Mouse (Mus musculus): ENCODE measurements at regions not wholly inside any gene's neighbourhood (a gene's known extent, or its start where the extent isn't known, plus 50 kb on each side); places are given as distances from the start of the nearest gene placed in this dataset.

GRCm38 (mm10) chr3:41368351-41369101, 187.0 kb upstream of the Jade1 start:
- ATAC-seq (replicated peaks; ENCODE audit: low FRiP score, poor library complexity, severe bottlenecking), result no peak

DNA sequence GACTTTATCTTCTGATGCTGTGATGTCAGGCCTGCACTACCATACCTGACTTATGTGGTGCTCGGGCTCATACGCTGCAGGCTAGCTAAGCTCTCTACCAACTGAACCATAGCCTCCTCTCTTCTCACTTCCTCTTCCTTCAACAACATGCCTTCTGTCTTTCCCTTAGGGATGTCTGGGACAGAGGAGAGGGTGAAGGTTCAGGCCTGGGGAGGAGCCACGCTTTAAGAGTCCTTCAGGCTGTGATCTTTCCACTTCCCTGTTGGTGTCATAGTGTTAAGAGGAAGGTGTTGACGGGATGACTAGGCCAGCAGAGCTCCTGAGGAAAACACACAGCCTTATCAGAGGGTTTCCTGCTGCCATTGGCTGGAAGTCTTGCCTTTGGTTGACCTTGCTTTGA, 188.8 kb upstream of the Jade1 start:
- ATAC-seq (replicated peaks; ENCODE audit: low FRiP score, poor library complexity, severe bottlenecking), result no peak

GRCm38 (mm10) chr3:41366264-41366663, 189.3 kb upstream of the Jade1 start:
- no peak for ATAC-seq (replicated peaks; ENCODE audit: low FRiP score, poor library complexity, severe bottlenecking)

GRCm38 (mm10) chr3:41365145-41365830, 190.2 kb upstream of the Jade1 start:
- no peak for ATAC-seq (replicated peaks; ENCODE audit: low FRiP score, poor library complexity, severe bottlenecking)

DNA sequence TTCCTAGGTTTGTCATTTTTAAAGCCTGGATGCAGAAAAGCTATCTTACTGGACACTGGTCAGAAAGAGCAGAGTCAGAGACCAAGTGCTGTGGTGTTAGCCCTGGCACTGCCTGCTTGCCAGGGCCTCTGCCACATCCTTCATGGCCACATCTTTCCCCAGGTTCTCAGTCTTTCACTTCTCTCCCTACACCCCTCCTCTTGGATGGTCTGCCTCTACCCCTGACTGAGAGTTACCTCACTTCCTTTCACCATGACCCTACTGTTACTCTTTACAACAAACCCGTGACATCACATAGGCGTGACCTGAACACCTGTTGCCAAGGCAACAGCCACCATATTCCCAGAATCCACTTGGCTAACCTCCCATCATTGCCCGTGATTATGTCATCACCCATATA, 191.6 kb upstream of the Jade1 start:
- ATAC-seq (replicated peaks; ENCODE audit: low FRiP score, poor library complexity, severe bottlenecking), result no peak

DNA sequence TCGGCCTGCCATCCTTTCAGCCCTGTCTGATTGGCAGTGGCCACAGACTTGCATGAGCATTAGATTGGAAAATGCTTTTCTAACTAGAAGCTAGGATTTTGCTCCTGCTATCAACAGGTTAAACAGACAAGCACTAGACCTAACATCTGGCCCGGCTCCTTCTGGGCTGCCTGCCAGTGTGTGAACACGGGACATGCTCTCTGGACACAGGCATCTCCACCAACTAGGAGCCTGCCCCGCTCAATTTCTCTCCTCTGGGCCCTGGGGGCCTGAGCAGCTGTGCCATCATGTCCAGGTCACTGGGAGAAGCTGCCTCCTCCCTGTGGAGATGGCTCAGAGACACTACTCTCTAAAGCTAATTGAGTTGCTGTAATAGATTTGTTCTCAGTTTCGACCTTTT, 195.3 kb upstream of the Jade1 start:
- ATAC-seq (replicated peaks; ENCODE audit: low FRiP score, poor library complexity, severe bottlenecking), result no peak

DNA sequence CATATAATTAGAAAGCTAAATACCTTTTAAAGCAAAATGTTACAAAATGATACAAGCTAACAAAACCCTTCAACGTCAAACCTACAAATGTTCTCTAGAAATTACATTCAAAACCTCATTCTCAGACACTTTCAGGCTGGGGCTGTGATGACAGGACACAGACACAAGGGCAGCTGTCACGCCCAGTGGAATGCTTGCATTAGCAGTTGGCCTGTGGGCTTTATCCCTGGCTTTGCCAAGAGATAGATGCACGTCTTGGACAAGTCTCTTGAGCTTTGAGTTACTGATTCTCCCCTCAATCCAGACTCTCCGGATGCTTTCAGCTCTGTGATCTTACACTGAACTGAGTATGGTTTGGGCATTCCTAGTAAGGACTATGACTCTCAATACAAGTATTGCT, 196.1 kb upstream of the Jade1 start:
- ATAC-seq (replicated peaks; ENCODE audit: low FRiP score, poor library complexity, severe bottlenecking), result no peak

GRCm38 (mm10) chr3:41353021-41353420, 202.5 kb upstream of the Jade1 start:
- ATAC-seq (replicated peaks; ENCODE audit: low FRiP score, poor library complexity, severe bottlenecking), result no peak

DNA sequence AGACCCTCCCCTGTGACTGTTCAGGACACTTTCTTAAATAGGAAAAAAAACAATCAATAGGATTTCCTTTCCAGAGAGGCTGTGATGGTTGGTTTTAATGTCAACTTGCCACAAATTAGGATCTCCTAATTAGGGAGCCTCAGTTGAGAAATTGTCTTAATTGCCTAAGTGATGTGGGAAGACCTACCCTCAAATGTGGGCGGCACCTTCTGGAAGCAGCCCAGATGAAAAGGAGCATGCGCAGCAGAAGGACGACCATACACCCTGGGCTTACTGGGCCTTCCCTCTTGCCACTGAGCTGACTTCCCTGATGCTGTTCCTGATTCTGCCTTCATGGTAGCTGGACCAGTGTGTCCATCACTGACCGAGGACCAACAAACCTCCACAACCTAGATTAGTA, 203.7 kb upstream of the Jade1 start:
- ATAC-seq (replicated peaks; ENCODE audit: low FRiP score, poor library complexity, severe bottlenecking), result no peak

DNA sequence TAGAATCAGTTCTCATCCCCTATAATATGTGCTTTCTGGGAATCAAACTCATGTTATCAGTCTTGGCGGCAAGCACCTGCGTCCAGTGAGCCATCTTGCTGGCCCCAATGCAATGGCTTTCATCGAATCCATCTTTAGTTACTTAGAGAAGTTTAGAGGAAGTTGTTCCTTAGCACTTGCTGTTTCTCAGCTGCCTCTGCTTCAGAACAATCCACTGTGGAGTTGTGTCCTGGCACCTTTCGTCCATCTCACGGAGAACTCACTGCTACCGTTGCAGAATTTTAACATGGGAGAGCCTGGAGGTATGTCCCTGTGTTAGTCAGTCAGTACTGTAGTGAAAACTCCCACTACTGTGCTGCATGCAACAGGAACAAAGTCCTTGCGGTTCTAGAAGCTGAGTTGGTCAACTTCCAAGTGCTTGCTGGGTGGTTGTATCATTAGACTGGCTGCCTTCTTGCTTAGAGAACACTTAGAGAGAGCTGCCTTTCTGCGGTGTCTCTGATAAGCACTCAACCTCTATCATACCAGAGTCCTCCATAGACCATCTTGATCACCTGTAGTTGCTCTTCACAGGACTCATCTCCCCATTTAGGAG, 204.3 kb upstream of the Jade1 start:
- ATAC-seq (replicated peaks; ENCODE audit: low FRiP score, poor library complexity, severe bottlenecking), result no peak

GRCm38 (mm10) chr3:41350331-41350730, 205.2 kb upstream of the Jade1 start:
- ATAC-seq (replicated peaks; ENCODE audit: low FRiP score, poor library complexity, severe bottlenecking), result no peak

DNA sequence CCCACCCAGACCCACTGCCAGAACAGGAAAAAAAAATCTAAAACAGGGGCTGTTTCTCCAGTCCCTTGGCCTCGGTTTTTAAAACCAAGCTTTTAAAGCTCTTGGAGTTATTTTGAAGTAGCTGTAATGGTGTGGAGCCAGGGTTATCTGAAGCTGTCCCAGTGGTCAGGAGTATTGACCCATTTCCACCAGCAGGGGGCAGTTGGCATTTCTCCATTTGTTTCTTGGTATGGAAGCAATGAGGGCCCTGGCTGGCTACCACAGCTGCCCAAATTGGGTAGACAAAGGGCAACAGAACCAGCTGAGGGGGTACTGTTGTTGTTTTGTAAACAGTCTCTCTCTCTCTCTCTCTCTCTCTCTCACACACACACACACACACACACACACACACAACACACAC, 206.7 kb upstream of the Jade1 start:
- ATAC-seq (replicated peaks; ENCODE audit: low FRiP score, poor library complexity, severe bottlenecking), result no peak

DNA sequence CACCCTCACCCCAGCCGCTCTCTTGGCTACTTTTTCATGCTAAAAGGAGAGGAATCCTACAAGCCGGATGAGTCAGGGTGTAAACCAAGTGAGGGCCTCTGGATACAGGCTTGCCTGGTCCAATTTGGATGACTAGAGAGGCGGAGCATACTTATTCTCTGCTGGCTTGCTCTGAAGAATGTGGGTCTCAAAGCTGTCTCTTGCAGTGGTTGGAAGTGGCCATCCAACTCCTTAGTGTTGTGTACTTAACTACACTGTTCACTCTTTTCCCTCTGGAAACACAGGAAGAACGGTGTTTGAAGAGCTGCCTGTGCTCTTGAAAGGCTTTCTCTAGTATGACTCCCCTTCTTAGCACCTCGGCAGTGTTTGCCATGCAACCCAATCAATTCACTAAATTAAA, 208.7 kb upstream of the Jade1 start:
- no peak for ATAC-seq (replicated peaks; ENCODE audit: low FRiP score, poor library complexity, severe bottlenecking)

GRCm38 (mm10) chr3:41343431-41343830, 212.1 kb upstream of the Jade1 start:
- ATAC-seq (replicated peaks; ENCODE audit: low FRiP score, poor library complexity, severe bottlenecking), result no peak

- ATAC-seq (replicated peaks; ENCODE audit: low FRiP score, poor library complexity, severe bottlenecking), result no peak
These were observed 223.1 kb upstream of the Jade1 start for GRCm38 (mm10) chr3:41332481-41332880.

DNA sequence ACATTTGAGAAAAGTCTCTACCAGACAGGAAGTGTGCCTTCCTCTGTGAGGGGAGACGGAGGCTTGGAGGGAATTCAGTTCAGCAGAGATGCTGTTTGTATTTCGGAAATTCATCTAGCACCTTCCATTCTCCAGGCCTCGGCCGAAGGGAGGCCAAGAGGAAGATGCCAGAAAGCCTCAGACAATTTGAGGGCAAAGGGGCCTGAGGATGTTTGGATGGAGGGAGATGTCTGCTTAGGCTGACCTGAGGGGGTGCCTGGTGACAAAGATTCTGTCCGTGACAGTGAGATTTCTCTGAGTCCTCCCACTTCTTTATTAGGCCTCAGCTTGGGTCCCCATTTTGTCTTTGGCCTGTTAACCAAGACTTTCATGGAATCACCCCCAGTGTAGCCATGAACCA, 225.2 kb upstream of the Jade1 start:
- ATAC-seq (replicated peaks; ENCODE audit: low FRiP score, poor library complexity, severe bottlenecking), result no peak

DNA sequence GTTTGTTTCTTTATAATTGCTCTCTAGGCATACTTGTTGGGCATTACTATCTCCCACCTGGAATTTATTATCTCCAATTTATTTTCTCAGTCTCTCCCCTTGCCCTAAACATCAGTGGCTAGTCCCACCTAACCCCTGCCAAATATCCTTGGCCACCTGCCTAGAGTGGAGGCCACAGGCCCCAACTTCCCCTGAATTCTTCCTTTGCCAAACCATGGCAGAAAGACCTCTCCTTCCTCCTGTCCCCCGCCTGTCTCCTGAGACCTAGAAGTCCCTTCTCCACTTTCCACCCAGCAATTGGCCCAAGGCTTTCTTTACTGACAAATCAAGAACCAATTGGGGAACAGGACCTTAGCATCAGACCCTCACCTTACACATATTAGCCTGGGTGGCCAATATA, 226.7 kb upstream of the Jade1 start:
- no peak for ATAC-seq (replicated peaks; ENCODE audit: low FRiP score, poor library complexity, severe bottlenecking)

GRCm38 (mm10) chr3:41326211-41327104, 229.1 kb upstream of the Jade1 start:
- no peak for ATAC-seq (replicated peaks; ENCODE audit: low FRiP score, poor library complexity, severe bottlenecking)

DNA sequence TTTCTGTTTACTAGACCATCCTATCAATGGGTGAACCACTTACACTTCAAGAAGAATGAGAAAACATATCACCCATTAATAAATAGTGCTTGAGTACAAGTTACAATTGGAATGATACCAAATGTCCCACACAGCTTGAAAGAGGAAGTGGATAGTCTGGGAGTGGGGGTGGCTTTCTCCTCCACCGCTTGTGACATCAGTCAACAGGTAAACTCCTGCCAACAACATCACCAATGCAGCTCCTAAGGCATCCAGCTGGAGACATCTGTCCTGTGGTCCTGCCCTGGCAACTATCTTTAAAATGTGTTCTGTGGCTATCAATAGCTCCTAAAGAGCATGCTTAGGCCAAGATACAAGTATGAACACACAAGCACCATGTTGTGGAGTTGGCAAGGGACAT, 233.7 kb upstream of the Jade1 start:
- ATAC-seq (replicated peaks; ENCODE audit: low FRiP score, poor library complexity, severe bottlenecking), result no peak

GRCm38 (mm10) chr3:41319214-41319856, 236.2 kb upstream of the Jade1 start:
- no peak for ATAC-seq (replicated peaks; ENCODE audit: low FRiP score, poor library complexity, severe bottlenecking)
